Mouse (Mus musculus): ENCODE data around the gene Suv39h2. TPM values are rescaled to one million over a fixed set of nuclear protein-coding genes. Genes with fewer than 3 reads are reported as not detected.

Gene Suv39h2
- polyA plus RNA-seq, 1 experiment from 2014 or later, result 24.3 TPM

- DNase-seq (no peak), ATAC-seq (ENCODE audit: insufficient read depth) (no peak)
- Histone ChIP-seq H3K4me1 (ENCODE audit: insufficient read depth) (no peaks in the 10 kb centered on the region), H3K27ac (ENCODE audit: low read depth) (no peak overlapping the region), H3K36me3 (ENCODE audit: insufficient read depth) (no peaks in the 10 kb centered on the region), H3K27me3 (ENCODE audit: insufficient read depth, low read length) (no peaks in the 10 kb centered on the region), H3K4me3 (ENCODE audit: low read depth, low read length) (no peak overlapping the region), H3K4me2 (no peak overlapping the region), H3K9me3 (ENCODE audit: low read depth, low read length) (no peaks in the 10 kb centered on the region), H3K9ac (no peak overlapping the region)
- TF ChIP-seq CTCF (IDR thresholded peaks at IDR 0.05; ENCODE audit: low read depth), result no peak
- WGBS, result 74% methylated on average over 4 of the region's 4 CpGs
Measured at GRCm38 (mm10) chr2:3405981-3406380, 68.8 kb downstream of the Suv39h2 start.

Other genes with a start within 250 kb of the Suv39h2 start
- 41.3 and 41.6 TPM in 2 replicates for gene Nmt2, start 190.8 kb downstream of the Suv39h2 start, polyA plus RNA-seq (2014; fragmentation: Nextera tagmentation; extraction: Ambion mirVana)
- gene Rpp38, start 142.4 kb downstream of the Suv39h2 start, polyA plus RNA-seq (2014; fragmentation: Nextera tagmentation; extraction: Ambion mirVana), result 26.3 and 26.8 TPM in 2 replicates
- 0.51 and 0.92 TPM in 2 replicates for gene Acbd7, start 138.9 kb downstream of the Suv39h2 start, polyA plus RNA-seq (2014; fragmentation: Nextera tagmentation; extraction: Ambion mirVana)
- gene Olah, start 77.8 kb downstream of the Suv39h2 start, polyA plus RNA-seq (2014; fragmentation: Nextera tagmentation; extraction: Ambion mirVana), result not detected in 2 replicates
- gene Meig1, start 52.4 kb downstream of the Suv39h2 start, polyA plus RNA-seq (2014; fragmentation: Nextera tagmentation; extraction: Ambion mirVana), result 0.73 TPM in 1 of 2 replicates, not detected in the other
- 5.8 and 5.9 TPM in 2 replicates for gene Dclre1c, start 50.9 kb downstream of the Suv39h2 start, polyA plus RNA-seq (2014; fragmentation: Nextera tagmentation; extraction: Ambion mirVana)
- 7.1 and 7.5 TPM in 2 replicates for gene Gm45902, start 37.8 kb upstream of the Suv39h2 start, polyA plus RNA-seq (2014; fragmentation: Nextera tagmentation; extraction: Ambion mirVana)
- 128 TPM in 2 replicates for gene Hspa14, start 37.8 kb upstream of the Suv39h2 start, polyA plus RNA-seq (2014; fragmentation: Nextera tagmentation; extraction: Ambion mirVana)
- gene Cdnf, start 38.0 kb upstream of the Suv39h2 start, polyA plus RNA-seq (2014; fragmentation: Nextera tagmentation; extraction: Ambion mirVana), result 0.33 TPM in 1 of 2 replicates, not detected in the other
- gene Fam107b, start 95.5 kb upstream of the Suv39h2 start, polyA plus RNA-seq (2014; fragmentation: Nextera tagmentation; extraction: Ambion mirVana), result 41.2 and 43.0 TPM in 2 replicates

Measured in lung, embryonic 14.5 days (tissue).